Mouse (Mus musculus) layer of hippocampus, postnatal 14 days (tissue): ENCODE measurements around the gene Wrb. TPM values are rescaled to one million over a fixed set of nuclear protein-coding genes. Genes with fewer than 3 reads are reported as not detected.
A peak's percentile ranks its signal among the peaks of the same experiment; 100 is the strongest.
"Not testable (repeated sequence)": the region's sequence is repeated elsewhere in the genome, so short reads cannot be mapped to it uniquely, and the experiment has no call there.

Experiments used
- DNase-seq, 2 experiments: peaks; one replicate each; pipeline ENCODE4 v3.0.0; 2021 to 2022; ENCODE audit warnings: low spot score in 2 of 2, mixed read lengths in 1 of 2
- long read RNA-seq, 2 experiments: library from polyadenylated mRNA; stranded (forward); transcript quantifications; one replicate each; pipeline ENCODE4 v2.0.0; 2021
- total RNA-seq, 2 experiments: library from RNA; stranded (reverse); gene quantifications; 2 replicates each; pipeline ENCODE4 v1.2.3; 2021

Wrb gene
- total RNA-seq: 10 to 100 TPM; 64.6 to 76.0 TPM
- long read RNA-seq, experiment 1, transcript Wrb-201 (5 exons, 2,495 nt): major isoform, 101 of 106 reads
- long read RNA-seq, experiment 1, partial matches to known transcripts: 1 of 106 reads
- long read RNA-seq, experiment 1, other reads (novel, unspliced or antisense): 1 of 106 reads
- long read RNA-seq, experiment 2, transcript Wrb-201 (5 exons, 2,495 nt): major isoform, 143 of 156 reads
- long read RNA-seq, experiment 2, partial matches to known transcripts: 1 of 156 reads
- long read RNA-seq, experiment 2, other reads (novel, unspliced or antisense): 7 of 156 reads

DNA sequence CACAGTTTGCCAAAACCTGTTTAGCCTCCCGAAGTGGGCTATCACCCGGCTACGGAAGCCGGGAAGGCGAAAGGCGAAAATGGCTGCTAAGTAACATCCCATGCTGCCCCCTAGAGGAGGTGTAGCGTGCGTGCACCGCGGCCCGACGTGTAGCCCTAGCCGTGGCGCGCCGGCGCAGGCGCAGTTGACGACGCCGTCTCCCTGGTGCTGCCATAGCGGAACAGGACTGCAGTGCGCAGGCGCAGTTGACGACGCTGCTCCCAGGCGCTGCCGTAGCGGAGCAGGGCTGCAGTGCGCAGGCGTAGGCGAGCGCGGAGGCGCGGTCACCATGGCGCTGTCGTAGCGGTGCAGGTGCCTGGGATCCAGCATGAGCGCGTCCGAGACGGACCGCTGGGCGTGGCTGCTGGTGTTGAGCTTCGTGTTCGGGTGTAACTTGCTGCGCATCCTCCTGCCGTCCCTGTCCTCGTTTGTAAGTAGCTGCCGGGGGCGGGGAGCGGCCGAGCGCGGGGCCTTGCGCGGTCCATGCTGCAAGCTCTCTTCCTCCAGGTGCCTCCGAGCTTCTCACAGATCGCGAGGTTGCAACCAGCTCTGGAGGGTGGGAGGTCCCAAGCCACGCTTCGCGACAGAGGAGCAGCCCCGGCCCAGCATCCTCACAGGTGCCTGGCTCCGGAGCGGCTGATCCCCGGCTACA is at the start of gene Wrb:
Wrb (plus strand) TSS at position 298 of the 691 bp plus-strand sequence.
- peak; percentile 100 for DNase-seq

- no peak for DNase-seq
Measured at GRCm38 (mm10) chr16:96095966-96096365, 49.2 kb upstream of the Wrb start.

GRCm38 (mm10) chr16:96097811-96098210 is 47.4 kb upstream of the Wrb start:
- not testable (repeated sequence) for DNase-seq

GRCm38 (mm10) chr16:96103036-96103435 is 42.2 kb upstream of the Wrb start:
- DNase-seq: no peak

DNA sequence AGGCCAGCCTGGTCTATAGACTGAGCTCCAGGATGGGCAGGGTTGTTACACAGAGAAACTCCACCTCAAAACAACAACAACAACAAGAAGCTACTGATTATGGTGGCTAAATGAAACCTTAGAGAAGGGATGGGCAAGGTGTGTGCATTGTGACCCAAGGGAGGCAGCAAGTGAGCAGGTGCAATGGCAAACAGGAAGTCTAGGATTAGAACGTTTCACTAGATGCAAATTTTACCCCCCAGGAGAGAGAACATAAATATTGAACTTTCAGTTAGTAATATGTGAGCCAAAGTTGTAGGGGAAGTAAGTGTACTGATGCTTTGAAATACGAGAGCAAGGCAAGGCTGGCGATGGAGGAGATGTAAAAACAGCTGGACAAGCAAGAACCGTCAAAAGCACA is 35.5 kb upstream of the Wrb start:
- DNase-seq: no peak

- DNase-seq: no peak
Measured at GRCm38 (mm10) chr16:96110655-96111345, 34.4 kb upstream of the Wrb start.

- DNase-seq: no peak
Measured at GRCm38 (mm10) chr16:96112769-96113168, 32.4 kb upstream of the Wrb start.

- no peak for DNase-seq
Measured at GRCm38 (mm10) chr16:96114729-96115128, 30.5 kb upstream of the Wrb start.

GRCm38 (mm10) chr16:96120022-96120623 is 25.1 kb upstream of the Wrb start:
- no peak for DNase-seq

DNA sequence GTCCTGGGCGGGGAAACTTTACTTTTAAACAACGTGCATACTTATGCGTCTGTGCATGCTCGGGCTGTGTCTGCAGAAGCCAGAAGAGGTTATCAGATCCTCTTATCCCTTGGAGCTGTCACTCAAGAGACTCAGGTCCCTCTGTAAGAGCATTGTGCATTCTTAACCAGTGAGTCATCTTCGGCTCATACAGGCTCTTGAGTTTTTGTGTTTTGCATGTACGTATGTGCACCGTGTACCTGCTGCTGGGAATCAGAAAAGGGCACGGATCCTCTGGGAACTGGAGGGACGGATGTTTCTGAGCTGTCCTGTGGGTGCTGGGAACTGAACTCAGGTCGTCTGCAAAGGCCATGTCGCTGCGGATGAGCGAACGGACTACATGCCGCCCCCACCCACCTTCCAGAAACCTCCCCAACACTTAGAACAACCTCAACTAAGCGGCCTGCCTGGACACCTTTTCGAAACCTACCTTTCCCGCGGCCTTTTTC is 18.5 kb upstream of the Wrb start:
- DNase-seq: no peak

GRCm38 (mm10) chr16:96127288-96127656 is 17.9 kb upstream of the Wrb start:
- no peak for DNase-seq

- DNase-seq: peak; percentile 94 to 97
Measured at GRCm38 (mm10) chr16:96127657-96128344, 17.4 kb upstream of the Wrb start, which contains the start of gene Hmgn1. Gene Hmgn1, minus strand, starts transcription at chr16:96127729.

- no peak for DNase-seq
Measured at GRCm38 (mm10) chr16:96128466-96128865, 16.7 kb upstream of the Wrb start.

GRCm38 (mm10) chr16:96144748-96145109 is 478 bp upstream of the Wrb start:
- DNase-seq: not testable (repeated sequence)

DNA sequence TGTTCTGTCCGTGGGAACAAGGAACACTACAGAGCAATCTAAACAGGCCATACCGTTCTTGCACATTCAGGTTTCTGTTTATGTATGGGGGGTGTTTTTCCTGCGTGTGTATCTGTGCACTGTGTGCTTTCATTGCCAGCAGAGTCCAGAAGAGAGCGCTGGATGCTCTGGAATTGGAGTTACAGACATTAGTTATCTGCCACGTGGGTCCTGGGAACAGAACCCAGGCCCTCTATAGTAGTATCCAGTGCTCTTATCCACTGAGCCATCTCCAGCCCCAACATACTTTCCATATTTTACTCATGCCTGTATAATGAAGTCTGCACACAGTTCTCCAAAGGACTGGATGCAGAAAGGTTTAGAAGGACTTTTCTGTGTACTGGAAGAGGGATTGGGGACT is 607 bp downstream of the Wrb start:
- DNase-seq: no peak

GRCm38 (mm10) chr16:96148834-96149233 is 3.6 kb downstream of the Wrb start:
- no peak for DNase-seq

DNA sequence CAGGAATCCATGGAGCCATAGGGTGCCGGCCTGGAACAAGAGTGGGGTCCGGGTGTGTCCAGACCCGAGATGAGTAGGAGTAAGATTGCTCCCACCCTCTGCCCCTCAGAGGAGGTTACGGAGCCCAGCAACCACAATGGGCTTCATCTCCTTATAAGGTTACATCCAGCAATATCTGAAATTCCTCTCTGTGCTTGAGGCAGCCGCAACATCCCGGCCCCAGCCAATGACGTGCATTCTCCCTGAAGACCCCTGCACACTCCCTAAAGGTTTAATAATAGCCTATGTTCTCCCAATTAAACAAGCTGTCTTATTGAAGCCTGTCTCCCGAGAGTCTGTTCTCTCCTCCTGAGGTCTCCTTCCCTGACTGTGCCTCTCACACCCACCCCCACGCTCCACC is 4.1 kb downstream of the Wrb start:
- no peak for DNase-seq

DNA sequence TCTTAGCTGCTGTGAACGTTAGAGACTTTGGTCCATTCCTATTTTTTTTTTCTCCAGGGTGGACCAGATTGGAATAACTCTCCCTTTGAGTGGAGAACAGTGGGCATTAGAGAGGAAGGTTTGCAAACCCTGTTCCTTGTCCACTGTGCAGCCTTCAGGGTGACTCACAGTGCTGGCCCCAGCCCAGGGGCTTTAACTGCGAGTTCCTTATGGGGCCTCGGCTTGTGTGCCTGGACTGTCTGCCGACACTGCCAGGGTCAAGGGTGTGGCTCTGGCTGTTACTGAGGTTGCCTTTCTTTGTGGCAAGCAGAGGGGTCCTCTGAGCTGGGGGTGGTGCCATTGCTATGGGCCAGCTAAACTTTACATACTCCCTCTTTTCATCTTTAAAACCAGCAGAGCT is 5.8 kb downstream of the Wrb start:
- DNase-seq: no peak

- DNase-seq: peak; percentile 56 to 64
Measured at GRCm38 (mm10) chr16:96151551-96151950, 6.3 kb downstream of the Wrb start.

DNA sequence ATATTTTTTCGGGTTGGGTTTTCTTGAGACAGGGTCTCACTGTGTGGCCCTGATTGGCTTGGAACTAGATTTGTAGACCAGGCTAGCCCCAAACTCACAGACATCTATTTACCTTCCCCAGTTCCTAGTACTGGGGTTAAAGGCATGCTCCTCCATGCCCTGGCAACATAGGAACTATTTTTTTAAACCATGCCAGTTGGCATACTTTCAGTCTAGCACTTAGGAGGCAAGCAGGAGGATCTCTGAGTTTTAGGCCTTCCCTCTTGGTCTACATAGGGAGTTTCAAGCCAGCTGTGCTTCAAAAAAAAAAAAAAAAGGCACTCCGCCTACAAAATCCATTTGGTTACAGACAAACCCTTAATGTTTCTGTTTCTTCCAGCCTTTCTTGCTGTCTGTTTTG is 9.3 kb downstream of the Wrb start:
- DNase-seq: no peak

DNA sequence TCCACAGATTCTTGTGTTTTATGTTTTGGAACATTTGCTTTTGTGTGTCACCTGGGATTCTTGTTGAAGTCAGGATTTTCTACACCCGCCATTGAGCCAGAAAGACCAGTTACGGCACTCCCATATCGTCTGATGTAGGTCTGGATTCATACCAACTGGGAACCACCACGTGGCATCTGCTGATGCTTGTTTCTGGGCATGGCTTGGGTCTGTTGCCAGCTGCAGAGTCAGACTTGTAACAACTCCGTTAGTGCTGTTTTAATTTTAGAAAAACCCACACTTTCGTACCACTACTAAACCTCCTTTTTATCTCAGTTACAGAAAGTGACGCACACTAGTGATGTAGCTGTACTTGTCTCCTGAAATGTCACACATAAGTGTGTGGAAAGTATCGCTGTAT is 10.8 kb downstream of the Wrb start:
- DNase-seq: peak; percentile 45 to 61
